Mouse (Mus musculus) brain, embryonic 14.5 days (tissue): ENCODE data around the gene Nckap1.

Experiments used
- CTCF ChIP-seq: fragments of 200-500 bp; IDR thresholded peaks from 2 replicates; pipeline ENCODE4 v1.5.1; 2012; ENCODE audit warnings: inconsistent platforms, mild to moderate bottlenecking, moderate library complexity, borderline replicate concordance; ENCODE audit not compliant: insufficient read depth, insufficient read length; ENCODE audit errors: extremely low read depth
- POLR2A ChIP-seq: fragments of 200-500 bp; IDR thresholded peaks from 2 replicates; pipeline ENCODE4 v1.6.1; 2012; ENCODE audit warnings: mild to moderate bottlenecking, inconsistent platforms, borderline replicate concordance; ENCODE audit not compliant: poor library complexity, insufficient read depth, insufficient read length, severe bottlenecking; ENCODE audit errors: extremely low read depth

DNA sequence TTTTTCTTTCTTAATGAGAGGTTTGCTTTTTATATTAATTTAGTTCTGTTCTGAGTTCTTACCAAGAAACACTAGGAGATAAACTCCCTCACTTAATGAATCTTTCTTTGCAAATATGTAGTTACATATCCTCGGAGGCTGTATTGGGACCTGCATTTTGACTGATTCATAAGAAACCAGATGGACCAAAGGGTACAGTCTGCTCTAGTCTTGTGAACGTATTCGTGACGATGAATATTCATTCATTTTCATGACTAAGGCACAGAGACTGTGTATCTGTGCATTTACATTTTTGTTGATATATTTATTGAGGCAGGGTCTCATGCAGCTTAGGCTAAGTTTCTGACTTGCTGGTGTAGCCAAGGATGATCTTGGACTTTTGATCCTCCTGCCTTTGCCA lies 43.3 kb upstream of the Nckap1 start:
- TF ChIP-seq POLR2A: no peak
- TF ChIP-seq CTCF: no peak
